Mouse (Mus musculus): Measurements from ENCODE around the gene Dpf1. TPM values are rescaled to one million over a fixed set of nuclear protein-coding genes. Genes with fewer than 3 reads are reported as not detected.

Gene Dpf1
- polyA plus RNA-seq, 1 experiment from 2014 or later: 0.72 TPM

DNA sequence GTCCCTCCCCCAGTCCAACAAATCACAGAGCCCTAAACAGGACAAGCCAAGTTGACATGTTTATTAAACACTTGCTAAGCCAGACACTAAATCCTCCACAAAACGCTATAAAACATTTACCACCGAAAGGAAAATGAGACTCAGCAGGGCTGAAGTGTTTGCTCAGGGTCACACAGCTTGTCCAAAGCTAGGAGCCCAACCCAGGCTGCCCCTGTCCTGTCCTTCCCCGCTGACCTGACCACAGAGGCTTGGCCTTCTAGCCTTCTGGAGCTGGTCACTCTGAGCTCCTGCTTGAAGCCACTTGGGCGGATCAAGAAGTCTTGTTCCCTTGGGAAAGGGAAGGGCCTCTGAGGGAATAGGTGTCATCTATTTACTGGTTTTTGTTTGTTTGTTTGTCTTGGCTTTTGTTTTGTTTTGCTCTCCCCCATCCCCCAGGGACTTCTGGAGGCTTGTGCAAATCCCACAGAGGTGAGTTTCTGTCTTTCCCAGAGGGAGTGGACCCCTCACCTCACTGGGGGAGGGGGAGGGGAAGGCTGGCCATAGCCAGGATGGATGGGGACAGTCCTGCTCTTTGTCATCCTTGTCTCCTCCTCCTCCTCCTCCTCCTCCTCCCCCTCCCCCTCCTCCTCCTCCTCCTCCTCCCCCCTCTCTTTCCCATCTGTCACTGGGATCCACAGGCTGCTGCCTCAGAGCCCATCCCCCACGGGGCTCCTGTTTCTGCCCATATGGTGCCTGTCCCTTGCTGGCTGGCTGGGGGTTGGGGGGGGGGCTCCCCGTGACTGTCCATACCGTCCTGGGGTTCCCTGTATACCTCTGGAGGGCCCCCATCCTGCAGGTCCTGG is 11.9 kb upstream of the Dpf1 start:
- Histone ChIP-seq H3K4me2 (ENCODE audit: low read length) (peak overlapping the region; percentile 88), H3K9me3 (replicated peaks; ENCODE audit: low read length) (no peaks in the 10 kb centered on the region), H3K4me3 (replicated peaks; ENCODE audit: low read depth, low read length) (no peak overlapping the region), H3K9ac (ENCODE audit: low read depth, low read length) (no peak overlapping the region), H3K27ac (peak overlapping the region; percentile 77), H3K36me3 (ENCODE audit: insufficient read depth, low read length) (no peaks in the 10 kb centered on the region), H3K4me1 (replicated peaks; ENCODE audit: insufficient read depth, low read length) (peaks cover 26% of the 10 kb centered on the region), H3K27me3 (ENCODE audit: insufficient read depth, low read length) (no peaks in the 10 kb centered on the region)
- DNase-seq (ENCODE audit: low spot score): peak; percentile 72
- ATAC-seq (replicated peaks; ENCODE audit: low FRiP score, low read depth): no peak
- TF ChIP-seq CTCF (IDR thresholded peaks at IDR 0.05; ENCODE audit: low read depth): no peak
- WGBS: 25% methylated on average over 5 of the region's 7 CpGs

DNA sequence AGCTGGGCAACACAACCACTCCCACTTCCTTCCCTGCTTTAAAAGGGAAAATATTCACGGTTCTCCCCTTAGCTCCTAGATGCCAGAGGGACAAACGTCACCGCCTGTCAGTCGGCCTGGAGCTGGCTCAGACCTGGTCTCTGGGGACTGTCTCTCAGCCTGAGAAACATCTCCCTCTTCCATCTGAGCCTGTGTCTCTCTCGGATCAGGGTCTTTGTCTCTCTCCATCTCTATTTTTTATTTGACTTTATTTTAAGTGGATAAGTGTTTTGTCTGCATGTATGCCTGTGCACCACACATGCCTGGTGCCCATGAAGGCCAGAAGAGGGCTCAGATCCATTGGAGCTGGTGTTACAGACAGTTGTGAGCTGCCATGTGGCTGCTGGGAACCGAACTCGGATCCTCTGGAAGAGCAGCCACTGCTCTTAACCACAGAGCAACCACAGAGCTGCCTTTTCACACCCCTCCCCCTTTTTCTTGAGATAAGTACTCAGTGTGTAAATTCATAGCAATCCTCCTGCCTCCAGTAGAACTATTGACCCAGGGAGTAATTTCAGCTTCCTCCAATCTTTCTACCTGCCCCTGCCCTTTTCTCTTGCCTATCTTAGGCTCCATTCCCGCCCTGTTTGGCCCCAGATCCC is 11.2 kb upstream of the Dpf1 start:
- H3K4me3 ChIP-seq (replicated peaks; ENCODE audit: low read depth, low read length): no peak overlapping the region
- TF ChIP-seq CTCF (IDR thresholded peaks at IDR 0.05; ENCODE audit: low read depth): no peak
- H3K27ac ChIP-seq: peak overlapping the region; percentile 77
- no peak for DNase-seq (ENCODE audit: low spot score)
- no peaks in the 10 kb centered on the region for H3K36me3 ChIP-seq (ENCODE audit: insufficient read depth, low read length)
- no peak for ATAC-seq (replicated peaks; ENCODE audit: low FRiP score, low read depth)
- H3K27me3 ChIP-seq (ENCODE audit: insufficient read depth, low read length): no peaks in the 10 kb centered on the region
- no peak overlapping the region for H3K9ac ChIP-seq (ENCODE audit: low read depth, low read length)
- WGBS: 25% methylated on average over 8 of the region's 8 CpGs
- H3K4me1 ChIP-seq (replicated peaks; ENCODE audit: insufficient read depth, low read length): peaks cover 26% of the 10 kb centered on the region
- no peak overlapping the region for H3K4me2 ChIP-seq (ENCODE audit: low read length)
- no peaks in the 10 kb centered on the region for H3K9me3 ChIP-seq (replicated peaks; ENCODE audit: low read length)

DNA sequence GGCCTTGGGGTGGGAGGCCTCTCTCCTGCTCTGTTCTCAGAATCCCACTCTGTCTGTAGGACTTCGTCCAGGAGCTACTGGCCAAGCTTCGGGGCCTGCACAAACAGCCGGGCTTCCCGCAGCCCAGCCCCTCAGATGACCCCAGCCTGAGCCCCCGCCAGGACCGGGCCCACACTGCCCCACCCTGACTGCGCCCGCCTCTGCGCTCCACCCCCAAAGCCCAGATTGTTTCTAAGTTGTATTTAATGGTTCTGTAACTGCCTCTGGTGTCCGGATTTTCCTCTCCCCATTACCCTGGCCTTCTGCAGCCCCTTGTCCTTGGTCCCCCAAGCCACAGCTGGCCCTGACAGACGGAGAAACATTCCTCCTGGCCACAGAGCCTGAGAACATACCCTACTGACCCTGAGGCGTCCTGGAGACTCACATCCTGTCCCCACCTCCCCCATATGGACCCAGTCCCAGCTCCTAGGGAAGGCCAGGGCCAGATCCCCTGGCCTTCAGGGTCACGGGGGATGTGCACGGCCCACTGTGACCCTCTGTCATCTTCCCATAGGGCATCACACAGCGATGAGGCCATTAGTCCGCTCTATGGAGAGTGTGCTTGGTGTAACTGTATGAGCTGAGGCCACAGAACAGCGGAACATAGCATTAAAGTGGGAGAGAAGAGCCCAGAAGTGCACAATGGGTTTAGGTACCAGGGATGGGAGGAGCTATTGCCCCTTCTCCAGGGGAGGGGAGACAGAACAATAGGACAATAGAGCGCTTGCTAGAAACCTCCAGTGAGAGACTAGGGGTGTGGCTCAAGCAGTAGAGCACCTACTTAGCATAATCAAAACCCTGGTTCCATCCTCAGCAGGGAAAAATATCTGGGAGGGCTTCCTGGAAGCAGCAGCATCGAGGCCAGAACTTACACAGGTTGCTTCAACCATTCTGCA is 10.4 kb upstream of the Dpf1 start:
- Histone ChIP-seq H3K27me3 (ENCODE audit: insufficient read depth, low read length) (no peaks in the 10 kb centered on the region), H3K4me2 (ENCODE audit: low read length) (no peak overlapping the region), H3K9ac (ENCODE audit: low read depth, low read length) (no peak overlapping the region), H3K36me3 (ENCODE audit: insufficient read depth, low read length) (no peaks in the 10 kb centered on the region), H3K4me1 (replicated peaks; ENCODE audit: insufficient read depth, low read length) (peaks cover 26% of the 10 kb centered on the region), H3K9me3 (replicated peaks; ENCODE audit: low read length) (no peaks in the 10 kb centered on the region), H3K27ac (peak overlapping the region; percentile 77), H3K4me3 (replicated peaks; ENCODE audit: low read depth, low read length) (no peak overlapping the region)
- 31% methylated on average over 19 of the region's 19 CpGs for WGBS
- no peak for TF ChIP-seq CTCF (IDR thresholded peaks at IDR 0.05; ENCODE audit: low read depth)
- DNase-seq (ENCODE audit: low spot score): peak; percentile 74
- ATAC-seq (replicated peaks; ENCODE audit: low FRiP score, low read depth): peak; percentile 33; the same call in 1 of the 2 replicates

DNA sequence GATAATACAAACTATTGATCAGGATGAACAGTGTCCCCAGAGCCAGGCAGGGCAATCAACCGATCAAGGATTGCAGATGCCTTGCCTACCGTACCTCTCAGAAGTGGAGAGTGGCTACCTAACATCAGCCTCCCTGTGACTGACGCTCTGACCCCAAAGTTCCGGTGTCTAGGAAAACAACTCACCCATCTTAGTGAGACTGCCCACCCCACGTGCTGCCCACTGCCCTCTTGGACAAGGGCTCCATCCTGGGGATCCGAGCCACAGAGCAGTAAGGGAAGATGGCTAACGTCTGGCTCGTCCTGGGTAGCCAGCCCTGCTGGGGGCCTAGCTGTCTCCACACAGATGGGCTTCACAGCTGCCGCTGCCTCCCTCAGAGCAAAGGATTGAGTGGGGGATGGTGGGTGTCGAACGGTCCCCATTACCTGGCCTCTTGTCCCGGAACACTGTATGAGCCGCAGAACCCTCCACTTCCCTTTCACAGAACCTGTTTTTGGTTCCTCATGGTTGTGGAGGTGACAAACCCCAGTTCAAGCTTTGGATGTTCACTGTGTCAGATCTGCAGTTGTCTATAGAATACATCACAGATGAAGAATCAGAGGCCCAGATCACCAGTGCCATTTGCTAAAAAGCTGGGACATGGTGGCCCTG is 9.5 kb upstream of the Dpf1 start:
- Histone ChIP-seq H3K27ac (no peak overlapping the region), H3K27me3 (ENCODE audit: insufficient read depth, low read length) (no peaks in the 10 kb centered on the region), H3K9ac (ENCODE audit: low read depth, low read length) (no peak overlapping the region), H3K4me3 (replicated peaks; ENCODE audit: low read depth, low read length) (no peak overlapping the region), H3K4me1 (replicated peaks; ENCODE audit: insufficient read depth, low read length) (peaks cover 23% of the 10 kb centered on the region), H3K9me3 (replicated peaks; ENCODE audit: low read length) (no peaks in the 10 kb centered on the region), H3K36me3 (ENCODE audit: insufficient read depth, low read length) (no peaks in the 10 kb centered on the region), H3K4me2 (ENCODE audit: low read length) (no peak overlapping the region)
- DNase-seq (ENCODE audit: low spot score) (no peak), ATAC-seq (replicated peaks; ENCODE audit: low FRiP score, low read depth) (no peak)
- 70% methylated on average over 13 of the region's 13 CpGs for WGBS
- TF ChIP-seq CTCF (IDR thresholded peaks at IDR 0.05; ENCODE audit: low read depth): no peak

DNA sequence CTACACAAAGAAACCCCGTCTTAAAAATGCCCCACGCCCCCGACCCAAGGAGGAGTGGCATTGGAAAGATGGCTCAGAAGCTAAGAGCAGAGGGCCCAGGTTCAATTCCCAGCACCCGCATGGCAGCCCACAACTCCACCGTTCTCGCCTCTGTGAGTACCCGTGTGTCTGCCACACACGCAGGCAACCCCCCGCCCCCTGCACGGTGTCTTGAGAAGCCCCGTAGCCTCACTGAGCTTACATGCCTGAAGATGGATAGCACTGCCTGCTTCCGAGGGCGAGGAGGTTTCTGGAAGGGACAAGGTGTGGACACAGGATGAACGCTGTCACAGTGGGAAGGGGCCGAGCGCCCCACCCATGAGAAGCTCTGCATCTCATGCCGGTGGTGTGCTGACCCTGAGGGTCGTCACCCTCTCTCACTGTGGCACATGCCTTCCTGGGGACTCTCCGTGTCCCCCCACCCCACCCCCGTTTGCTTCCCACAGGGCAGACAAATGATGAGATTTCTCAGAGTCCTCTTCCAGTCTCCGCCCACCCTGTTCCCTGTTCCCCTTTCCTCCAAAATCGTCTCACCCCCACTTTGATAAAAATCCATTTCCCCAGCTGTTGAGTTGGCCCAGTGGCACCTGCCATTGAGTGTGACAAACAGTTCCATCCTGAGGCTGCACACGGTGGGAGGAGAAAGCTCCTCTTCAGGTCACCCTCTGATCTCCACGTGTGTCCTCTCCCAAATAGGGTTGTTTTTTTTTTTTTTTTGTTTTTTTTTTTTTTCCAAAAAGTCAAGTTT is 7.7 kb upstream of the Dpf1 start:
- ATAC-seq (replicated peaks; ENCODE audit: low FRiP score, low read depth): no peak
- Histone ChIP-seq H3K9ac (ENCODE audit: low read depth, low read length) (no peak overlapping the region), H3K4me3 (replicated peaks; ENCODE audit: low read depth, low read length) (no peak overlapping the region), H3K4me2 (ENCODE audit: low read length) (no peak overlapping the region), H3K4me1 (replicated peaks; ENCODE audit: insufficient read depth, low read length) (peaks cover 18% of the 10 kb centered on the region), H3K9me3 (replicated peaks; ENCODE audit: low read length) (no peaks in the 10 kb centered on the region), H3K36me3 (ENCODE audit: insufficient read depth, low read length) (no peaks in the 10 kb centered on the region), H3K27ac (no peak overlapping the region), H3K27me3 (ENCODE audit: insufficient read depth, low read length) (no peaks in the 10 kb centered on the region)
- WGBS: 77% methylated on average over 22 of the region's 24 CpGs
- TF ChIP-seq CTCF (IDR thresholded peaks at IDR 0.05; ENCODE audit: low read depth): no peak
- DNase-seq (ENCODE audit: low spot score): no peak
